Mouse (Mus musculus) ES-E14 (cell line): ENCODE results near the gene Slc9a9. TPM values are rescaled to one million over a fixed set of nuclear protein-coding genes. Genes with fewer than 3 reads are reported as not detected.

ENCODE experiments used
- DNase-seq: peaks from one replicate; pipeline ENCODE4 v3.0.0-alpha.2; 2013; ENCODE audit warnings: low read depth, low spot score
- H3K27ac ChIP-seq: 2 replicates; pipeline ENCODE4 v1.5.1; 2012; ENCODE audit warnings: low read depth, mild to moderate bottlenecking, low read length, moderate library complexity, mixed read lengths; ENCODE audit not compliant: poor library complexity, insufficient read depth, severe bottlenecking
- H3K36me3 ChIP-seq: 2 replicates; pipeline ENCODE4 v1.6.1; 2012; ENCODE audit warnings: mild to moderate bottlenecking, low read length, moderate library complexity, mixed read lengths; ENCODE audit not compliant: control insufficient read depth, poor library complexity, insufficient read depth, severe bottlenecking
- H3K4me1 ChIP-seq, 2 experiments: fragments of 150-350 bp in 1 of 2; sonication (generic) in 1 of 2; 2 replicates each; pipeline ENCODE4 v1.6.1; 2012; ENCODE audit warnings: low read length in 2 of 2, mild to moderate bottlenecking in 1 of 2, mixed read lengths in 1 of 2; ENCODE audit not compliant: control insufficient read depth in 2 of 2, insufficient read depth in 2 of 2, poor library complexity in 1 of 2
- H3K4me3 ChIP-seq, 2 experiments: fragments of 150-350 bp in 1 of 2; sonication (generic) in 1 of 2; 2 replicates each; pipeline ENCODE4 v1.5.1; 2012; ENCODE audit warnings: low read length in 2 of 2, low read depth in 1 of 2, mild to moderate bottlenecking in 1 of 2, mixed read lengths in 1 of 2; ENCODE audit not compliant: insufficient read depth in 1 of 2, poor library complexity in 1 of 2, severe bottlenecking in 1 of 2
- H3K9ac ChIP-seq: 2 replicates; pipeline ENCODE4 v1.6.1; 2012; ENCODE audit warnings: low read depth, mild to moderate bottlenecking, low read length, mixed read lengths; ENCODE audit not compliant: poor library complexity, insufficient read depth, severe bottlenecking
- H3K9me3 ChIP-seq: fragments of 150-350 bp; sonication (generic); 2 replicates; pipeline ENCODE4 v1.6.1; 2012; ENCODE audit warnings: low read depth, mild to moderate bottlenecking, low read length; ENCODE audit not compliant: control insufficient read depth, insufficient read depth
- CHD2 ChIP-seq: IDR thresholded peaks from 2 replicates; pipeline ENCODE4 v1.6.1; 2014; ENCODE audit warnings: mild to moderate bottlenecking, low read depth, low read length, inconsistent platforms
- HCFC1 ChIP-seq: IDR thresholded peaks from 2 replicates; pipeline ENCODE4 v1.6.1; 2012; ENCODE audit warnings: low read length, inconsistent platforms, borderline replicate concordance; ENCODE audit not compliant: insufficient read depth
- MAFK ChIP-seq: IDR thresholded peaks from 2 replicates; pipeline ENCODE4 v1.6.1; 2014; ENCODE audit warnings: mild to moderate bottlenecking, low read depth, low read length, inconsistent platforms; ENCODE audit not compliant: insufficient read depth
- ZC3H11A ChIP-seq: IDR thresholded peaks from 2 replicates; pipeline ENCODE4 v1.6.1; 2012; ENCODE audit warnings: low read depth, mild to moderate bottlenecking, inconsistent platforms, low read length, borderline replicate concordance
- ZNF384 ChIP-seq: IDR thresholded peaks from 2 replicates; pipeline ENCODE4 v1.6.1; 2012; ENCODE audit warnings: low read depth, low read length, inconsistent platforms
- in situ Hi-C, 2 experiments: fragments of 600-800 bp; cut with MboI; formaldehyde crosslinking; loops; one replicate each; pipeline ENCODE4 v1.15.1; 2025; ENCODE audit warnings: low sequenced_read_pairs in 2 of 2, inconsistent platforms in 1 of 2; ENCODE audit not compliant: unreplicated experiment in 2 of 2
- total RNA-seq: library from RNA; depleted of rRNA; stranded (reverse); fragments of 300-350 nt; gene quantifications from 2 replicates; pipeline ENCODE4 v1.2.3, GENCODE M21; 2012

Gene Slc9a9
- total RNA-seq, 1 experiment = 0.13 TPM

- no peaks in the 10 kb centered on the region for H3K36me3 ChIP-seq
- H3K9me3 ChIP-seq = no peaks in the 10 kb centered on the region
- H3K4me3 ChIP-seq = no peak overlapping the region
- H3K9ac ChIP-seq = no peak overlapping the region
- in situ Hi-C loops = no loop called here
- no peak overlapping the region for H3K27ac ChIP-seq
- DNase-seq = no peak
- no peak for TF ChIP-seq CHD2
- TF ChIP-seq MAFK = no peak
- no peak for TF ChIP-seq ZNF384
- no peak for TF ChIP-seq HCFC1
- no peak for TF ChIP-seq ZC3H11A
- no peaks in the 10 kb centered on the region for H3K4me1 ChIP-seq
Observed at GRCm38 (mm10) chr9:95188362-95189217, 518.9 kb downstream of the Slc9a9 start.

GRCm38 (mm10) chr9:95189218-95189605 is 519.5 kb downstream of the Slc9a9 start:
- no peaks in the 10 kb centered on the region for H3K36me3 ChIP-seq
- H3K27ac ChIP-seq = no peak overlapping the region
- H3K9me3 ChIP-seq = no peaks in the 10 kb centered on the region
- in situ Hi-C loops = no loop called here
- H3K4me1 ChIP-seq = no peaks in the 10 kb centered on the region
- DNase-seq = no peak
- H3K9ac ChIP-seq = no peak overlapping the region
- TF ChIP-seq CHD2 (no peak), MAFK (no peak), HCFC1 (no peak), ZC3H11A (no peak)
- H3K4me3 ChIP-seq = no peak overlapping the region

DNA sequence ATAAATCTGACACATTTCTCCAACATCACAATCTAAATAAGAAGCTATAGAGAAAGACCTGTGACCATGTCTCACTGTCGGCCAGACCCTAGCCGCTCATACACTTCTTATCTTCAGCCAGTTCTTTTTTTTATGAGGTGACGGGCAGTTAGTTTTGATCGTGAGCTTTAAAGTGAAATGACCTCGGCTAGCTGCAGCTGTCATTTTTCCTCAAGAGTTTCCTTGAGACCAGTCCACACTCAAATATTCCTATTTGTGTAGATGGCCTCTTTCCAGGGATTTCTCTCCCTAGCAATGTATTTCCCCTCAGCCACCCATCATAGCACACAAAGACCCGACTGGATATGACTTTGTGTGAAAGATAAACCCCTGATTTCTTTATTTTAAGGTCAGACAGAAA is 521.7 kb downstream of the Slc9a9 start:
- TF ChIP-seq ZC3H11A = no peak
- no peak for TF ChIP-seq MAFK
- TF ChIP-seq ZNF384 = no peak
- TF ChIP-seq CHD2 = no peak
- TF ChIP-seq HCFC1 = no peak
- peaks cover 0 to 1% of the 10 kb centered on the region in 2 experiments; a peak in 1 of 4 replicates for H3K4me1 ChIP-seq
- H3K27ac ChIP-seq = no peak overlapping the region
- no peaks in the 10 kb centered on the region for H3K9me3 ChIP-seq
- no peaks in the 10 kb centered on the region for H3K36me3 ChIP-seq
- in situ Hi-C loops = no loop called here
- no peak for DNase-seq
- H3K4me3 ChIP-seq = no peak overlapping the region
- no peak overlapping the region for H3K9ac ChIP-seq

DNA sequence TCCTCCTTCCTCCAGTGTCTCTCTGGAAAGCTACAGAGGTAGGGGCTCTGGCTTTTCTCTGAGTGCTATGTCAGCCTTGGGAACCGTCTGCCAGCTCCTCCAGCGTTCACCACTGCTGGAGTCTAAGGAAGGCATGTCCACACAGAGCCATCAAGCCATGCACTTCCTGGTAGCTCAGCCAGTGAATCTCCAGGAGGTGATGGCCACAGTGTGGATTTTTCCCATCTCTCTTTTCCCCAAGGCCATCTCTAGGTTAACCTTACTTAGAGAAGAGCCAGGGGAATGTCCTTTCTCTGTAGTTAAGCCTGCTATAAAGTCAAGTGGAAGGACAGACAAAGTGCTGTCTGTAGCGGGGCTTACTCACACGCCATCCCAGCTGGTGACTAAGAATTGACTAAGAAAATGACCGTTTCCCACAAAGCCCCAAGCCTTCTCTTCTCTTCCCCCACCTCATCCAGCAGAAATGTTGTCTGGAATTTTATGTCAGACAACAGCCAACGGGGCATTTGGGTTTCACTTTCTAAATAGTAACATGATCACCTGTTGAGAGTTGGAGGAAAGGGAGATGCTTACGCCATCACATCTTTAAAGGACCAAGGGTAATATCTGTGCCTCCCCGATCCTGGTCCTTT is 523.3 kb downstream of the Slc9a9 start:
- no peak overlapping the region for H3K4me3 ChIP-seq
- TF ChIP-seq ZC3H11A = no peak
- no peaks in the 10 kb centered on the region for H3K9me3 ChIP-seq
- in situ Hi-C loops = no loop called here
- no peaks in the 10 kb centered on the region for H3K36me3 ChIP-seq
- no peak overlapping the region for H3K27ac ChIP-seq
- H3K9ac ChIP-seq = no peak overlapping the region
- no peak for DNase-seq
- peaks cover 0 to 1% of the 10 kb centered on the region in 2 experiments; a peak in 2 of 4 replicates for H3K4me1 ChIP-seq

DNA sequence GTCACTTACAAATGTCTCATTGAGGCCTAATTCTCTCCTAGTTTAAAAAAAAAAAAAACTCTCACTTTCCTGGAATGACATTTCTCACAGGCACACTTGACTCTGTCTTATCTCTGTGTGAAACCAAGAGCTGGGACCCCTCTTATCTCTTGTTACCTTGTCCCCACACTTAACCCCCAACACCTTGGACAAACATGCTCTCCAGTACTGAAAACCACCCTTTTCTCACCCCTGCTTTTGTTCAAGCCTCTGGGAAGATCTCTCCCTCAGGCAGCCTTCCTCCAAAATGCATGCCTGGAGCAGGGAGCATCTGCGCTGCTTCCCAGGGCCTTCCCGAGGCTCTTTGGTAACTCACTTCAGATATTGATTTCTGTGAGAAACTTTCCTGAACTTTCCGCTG is 524.0 kb downstream of the Slc9a9 start:
- H3K9me3 ChIP-seq = no peaks in the 10 kb centered on the region
- no peak overlapping the region for H3K27ac ChIP-seq
- no peak for DNase-seq
- no peaks in the 10 kb centered on the region for H3K36me3 ChIP-seq
- H3K4me3 ChIP-seq = no peak overlapping the region
- H3K4me1 ChIP-seq = peaks cover 0 to 1% of the 10 kb centered on the region in 2 experiments; a peak in 2 of 4 replicates
- in situ Hi-C loops = no loop called here
- TF ChIP-seq MAFK (no peak), CHD2 (no peak), HCFC1 (no peak), ZC3H11A (no peak), ZNF384 (no peak)
- no peak overlapping the region for H3K9ac ChIP-seq
